Mouse (Mus musculus) midbrain, embryonic 12.5 days (tissue): ENCODE data around the gene Olfr331. TPM values are rescaled to one million over a fixed set of nuclear protein-coding genes. Genes with fewer than 3 reads are reported as not detected.

Experiments
- polyA plus RNA-seq: library from polyadenylated mRNA; unstranded; fragments of >200 nt; fragmentation: Nextera tagmentation; extraction: Ambion mirVana; gene quantifications from 2 replicates; pipeline ENCODE4 v1.2.1, GENCODE M21; 2016

Olfr331 gene
- polyA plus RNA-seq, 1 experiment from 2014 or later, result not detected

Other genes starting within 250 kb of the Olfr331 start
- 0.14 TPM in 1 of 2 replicates, not detected in the other for gene 4930438A08Rik, start 227.8 kb downstream of the Olfr331 start, polyA plus RNA-seq
- gene Zfp692, start 195.5 kb downstream of the Olfr331 start, polyA plus RNA-seq, result 26.4 and 28.5 TPM in 2 replicates
- 33.9 and 35.9 TPM in 2 replicates for gene Zfp672, start 172.2 kb downstream of the Olfr331 start, polyA plus RNA-seq
- 50.6 and 51.0 TPM in 2 replicates for gene Sh3bp5l, start 171.8 kb downstream of the Olfr331 start, polyA plus RNA-seq
- gene Lypd8, start 123.5 kb downstream of the Olfr331 start, polyA plus RNA-seq, result not detected in 2 replicates
- gene 1810065E05Rik, start 81.5 kb downstream of the Olfr331 start, polyA plus RNA-seq, result not detected in 2 replicates
- gene Gm12253, start 70.0 kb downstream of the Olfr331 start, polyA plus RNA-seq, result not detected in 2 replicates
- not detected in 2 replicates for gene Lypd9, start 49.6 kb downstream of the Olfr331 start, polyA plus RNA-seq
- gene Olfr30, start 40.3 kb downstream of the Olfr331 start, polyA plus RNA-seq, result not detected in 2 replicates
- not detected in 2 replicates for gene Olfr332, start 10.0 kb downstream of the Olfr331 start, polyA plus RNA-seq
- gene Olfr330, start 32.3 kb upstream of the Olfr331 start, polyA plus RNA-seq, result not detected in 2 replicates
- gene Olfr329-ps, start 43.9 kb upstream of the Olfr331 start, polyA plus RNA-seq, result not detected in 2 replicates
- 0.08 and 0.14 TPM in 2 replicates for gene Olfr328, start 53.1 kb upstream of the Olfr331 start, polyA plus RNA-seq
- gene Olfr224, start 68.0 kb upstream of the Olfr331 start, polyA plus RNA-seq, result not detected in 2 replicates
- gene Olfr325, start 75.2 kb upstream of the Olfr331 start, polyA plus RNA-seq, result not detected in 2 replicates
- not detected in 2 replicates for gene Olfr324, start 92.5 kb upstream of the Olfr331 start, polyA plus RNA-seq
- gene 2210407C18Rik, start 113.5 kb upstream of the Olfr331 start, polyA plus RNA-seq, result not detected in 2 replicates
- gene Olfr323, start 127.9 kb upstream of the Olfr331 start, polyA plus RNA-seq, result not detected in 2 replicates
- gene Trim58, start 137.9 kb upstream of the Olfr331 start, polyA plus RNA-seq, result 0.13 and 0.28 TPM in 2 replicates
- gene Olfr322, start 156.2 kb upstream of the Olfr331 start, polyA plus RNA-seq, result not detected in 2 replicates
- gene Olfr320, start 178.5 kb upstream of the Olfr331 start, polyA plus RNA-seq, result not detected in 2 replicates
- gene Olfr319, start 196.6 kb upstream of the Olfr331 start, polyA plus RNA-seq, result not detected in 2 replicates
- not detected in 2 replicates for gene Olfr318, start 221.4 kb upstream of the Olfr331 start, polyA plus RNA-seq
- not detected in 2 replicates for gene Olfr317, start 236.6 kb upstream of the Olfr331 start, polyA plus RNA-seq